Mouse (Mus musculus) cerebellum, postnatal 36 days (tissue): Measurements from ENCODE around the gene Cenps.
A peak's percentile ranks its signal among the peaks of the same experiment; 100 is the strongest.
"Not testable (repeated sequence)": the region's sequence is repeated elsewhere in the genome, so short reads cannot be mapped to it uniquely, and the experiment has no call there.

Source experiments
- DNase-seq, 2 experiments: peaks; one replicate each; pipeline ENCODE4 v3.0.0; 2021 to 2022; ENCODE audit warnings: mixed read lengths in 2 of 2

Gene Cenps

GRCm38 (mm10) chr4:149155711-149156110 lies 18.3 kb upstream of the Cenps start:
- DNase-seq: no peak

- DNase-seq: no peak
Observed at GRCm38 (mm10) chr4:149154859-149155258, 17.4 kb upstream of the Cenps start.

- DNase-seq: no peak
Observed at GRCm38 (mm10) chr4:149150721-149151120, 13.3 kb upstream of the Cenps start.

GRCm38 (mm10) chr4:149150256-149150655 lies 12.8 kb upstream of the Cenps start:
- no peak for DNase-seq

GRCm38 (mm10) chr4:149149611-149150010 lies 12.2 kb upstream of the Cenps start:
- no peak for DNase-seq

- DNase-seq: no peak
Observed at GRCm38 (mm10) chr4:149149196-149149595, 11.8 kb upstream of the Cenps start.

- no peak for DNase-seq
Observed at GRCm38 (mm10) chr4:149148084-149148483, 10.7 kb upstream of the Cenps start.

- DNase-seq: no peak
Observed at GRCm38 (mm10) chr4:149147528-149147927, 10.1 kb upstream of the Cenps start.

- no peak for DNase-seq
Observed at GRCm38 (mm10) chr4:149145151-149145550, 7.7 kb upstream of the Cenps start.

- DNase-seq: peak; percentile 76 to 85
Observed at GRCm38 (mm10) chr4:149144459-149144858, 7.0 kb upstream of the Cenps start.

GRCm38 (mm10) chr4:149143594-149143993 lies 6.2 kb upstream of the Cenps start:
- no peak for DNase-seq

- DNase-seq: no peak
Observed at GRCm38 (mm10) chr4:149138515-149138914, 1.1 kb upstream of the Cenps start.

- DNase-seq: peak; percentile 12 to 22
Observed at GRCm38 (mm10) chr4:149136116-149136850, 1.1 kb downstream of the Cenps start.

- DNase-seq: no peak
Observed at GRCm38 (mm10) chr4:149133395-149133794, 4.0 kb downstream of the Cenps start.

GRCm38 (mm10) chr4:149131789-149132565 lies 5.5 kb downstream of the Cenps start:
- DNase-seq: no peak

GRCm38 (mm10) chr4:149131021-149131752 lies 6.2 kb downstream of the Cenps start:
- no peak for DNase-seq

- DNase-seq: no peak
Observed at GRCm38 (mm10) chr4:149128467-149128866, 9.0 kb downstream of the Cenps start.

GRCm38 (mm10) chr4:149126663-149127062 lies 10.8 kb downstream of the Cenps start, which contains the start of gene Cort:
Cort (minus strand) TSS chr4:149126763.
- no peak for DNase-seq

GRCm38 (mm10) chr4:149126115-149126509 lies 11.3 kb downstream of the Cenps start:
- no peak for DNase-seq

- DNase-seq: no peak
Observed at GRCm38 (mm10) chr4:149125341-149126114, 11.9 kb downstream of the Cenps start.

- no peak for DNase-seq
Observed at GRCm38 (mm10) chr4:149123432-149123831, 14.0 kb downstream of the Cenps start.

- DNase-seq: not testable (repeated sequence)
Observed at GRCm38 (mm10) chr4:149119978-149120562, 17.4 kb downstream of the Cenps start.
